Mouse (Mus musculus): ENCODE measurements around the gene Slc17a1. TPM values are rescaled to one million over a fixed set of nuclear protein-coding genes. Genes with fewer than 3 reads are reported as not detected.

Gene Slc17a1
- total and polyA plus RNA-seq, 3 experiments = 0.82 TPM; not detected in 2

DNA sequence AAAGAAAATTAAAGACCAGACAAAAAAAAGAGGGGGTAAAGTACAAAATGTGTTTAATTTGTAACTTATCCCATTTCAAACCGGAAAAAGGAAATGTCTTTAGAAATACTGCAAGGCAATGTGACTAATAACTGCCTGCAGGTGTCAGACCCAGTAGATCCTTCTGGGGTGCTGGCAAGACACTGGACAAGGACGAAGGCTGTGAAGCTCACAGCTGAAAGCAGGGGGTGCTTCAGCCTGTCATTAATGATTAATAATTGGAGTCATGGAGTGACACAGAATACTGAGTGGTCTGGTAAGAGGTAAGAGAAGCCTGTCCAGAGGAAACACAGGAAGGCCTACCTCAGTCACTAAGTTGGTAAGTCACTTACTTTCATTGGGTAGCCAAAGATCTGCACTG, 28.2 kb upstream of the Slc17a1 start, which contains the start of gene Slc17a3:
TSS of gene Slc17a3 (plus strand) at position 127 of the 400 bp plus-strand sequence.
- Histone ChIP-seq H3K4me3 (ENCODE audit: low read depth, low read length) (no peak within 1 kb of the TSS), H3K36me3 (replicated peaks) (no peaks in the 10 kb centered on the region), H3K4me1 (ENCODE audit: insufficient read depth, low read depth, low read length) (no peaks in the 10 kb centered on the region), H3K9me3 (replicated peaks) (no peaks in the 10 kb centered on the region), H3K27me3 (ENCODE audit: insufficient read depth, low read length) (peaks cover 3% of the 10 kb centered on the region; the same call in 1 of the 2 replicates)
- TF ChIP-seq TAL1 (conservative IDR thresholded peaks at IDR 0.05; ENCODE audit: low read depth, low read length) = no peak
- no peak for TF ChIP-seq CTCF (IDR thresholded peaks at IDR 0.05; ENCODE audit: low read depth, low read length)
- DNase-seq (ENCODE audit: low spot score) = no peak
- ATAC-seq (ENCODE audit: extremely low read depth, insufficient number of reproducible peaks, low FRiP score, poor library complexity, severe bottlenecking) = no peak

- no peak for TF ChIP-seq CTCF (IDR thresholded peaks at IDR 0.05; ENCODE audit: low read depth, low read length)
- no peak for TF ChIP-seq TAL1 (conservative IDR thresholded peaks at IDR 0.05; ENCODE audit: low read depth, low read length)
- no peak for TF ChIP-seq GATA1 (IDR thresholded peaks at IDR 0.05; ENCODE audit: borderline replicate concordance, low read length)
- no peak for TF ChIP-seq GATA2 (IDR thresholded peaks at IDR 0.05; ENCODE audit: borderline replicate concordance, low read depth, low read length)
- no peak for TF ChIP-seq POLR2AphosphoS5 (IDR thresholded peaks at IDR 0.05; ENCODE audit: insufficient replicate concordance, low read depth, low read length)
- peaks cover 4% of the 10 kb centered on the region for H3K27me3 ChIP-seq (ENCODE audit: insufficient read depth, low read length)
- no peaks in the 10 kb centered on the region for H3K36me3 ChIP-seq (replicated peaks)
- DNase-seq (ENCODE audit: low spot score) (no peak), ATAC-seq (ENCODE audit: extremely low read depth, insufficient number of reproducible peaks, low FRiP score, poor library complexity, severe bottlenecking) (no peak)
- no peaks in the 10 kb centered on the region for H3K4me1 ChIP-seq (ENCODE audit: insufficient read depth, low read depth, low read length)
- no peaks in the 10 kb centered on the region for H3K9me3 ChIP-seq (replicated peaks)
- H3K4me3 ChIP-seq (ENCODE audit: low read depth, low read length) = no peak overlapping the region
These were observed 21.7 kb upstream of the Slc17a1 start for GRCm38 (mm10) chr13:23845851-23846250.

GRCm38 (mm10) chr13:23849299-23849698, 18.3 kb upstream of the Slc17a1 start:
- H3K4me3 ChIP-seq (ENCODE audit: low read depth, low read length) = no peak overlapping the region
- H3K4me1 ChIP-seq (ENCODE audit: insufficient read depth, low read depth, low read length) = no peaks in the 10 kb centered on the region
- H3K27me3 ChIP-seq (ENCODE audit: insufficient read depth, low read length) = peaks cover 4% of the 10 kb centered on the region
- H3K9me3 ChIP-seq (replicated peaks) = no peaks in the 10 kb centered on the region
- no peaks in the 10 kb centered on the region for H3K36me3 ChIP-seq (replicated peaks)
- no peak for DNase-seq (ENCODE audit: low spot score)
- TF ChIP-seq POLR2AphosphoS5 (IDR thresholded peaks at IDR 0.05; ENCODE audit: insufficient replicate concordance, low read depth, low read length) (no peak), GATA2 (IDR thresholded peaks at IDR 0.05; ENCODE audit: borderline replicate concordance, low read depth, low read length) (no peak), CTCF (IDR thresholded peaks at IDR 0.05; ENCODE audit: low read depth, low read length) (no peak)
- ATAC-seq (ENCODE audit: extremely low read depth, insufficient number of reproducible peaks, low FRiP score, poor library complexity, severe bottlenecking) = no peak

- Histone ChIP-seq H3K36me3 (replicated peaks) (no peaks in the 10 kb centered on the region), H3K4me3 (ENCODE audit: low read depth, low read length) (no peak overlapping the region), H3K4me1 (ENCODE audit: insufficient read depth, low read depth, low read length) (no peaks in the 10 kb centered on the region), H3K27me3 (ENCODE audit: insufficient read depth, low read length) (no peaks in the 10 kb centered on the region), H3K9me3 (replicated peaks) (no peaks in the 10 kb centered on the region)
- ATAC-seq (ENCODE audit: extremely low read depth, insufficient number of reproducible peaks, low FRiP score, poor library complexity, severe bottlenecking) (no peak), DNase-seq (ENCODE audit: low spot score) (no peak)
- TF ChIP-seq GATA2 (IDR thresholded peaks at IDR 0.05; ENCODE audit: borderline replicate concordance, low read depth, low read length) (no peak), TAL1 (conservative IDR thresholded peaks at IDR 0.05; ENCODE audit: low read depth, low read length) (no peak), CTCF (IDR thresholded peaks at IDR 0.05; ENCODE audit: low read depth, low read length) (no peak), POLR2AphosphoS5 (IDR thresholded peaks at IDR 0.05; ENCODE audit: insufficient replicate concordance, low read depth, low read length) (no peak), GATA1 (IDR thresholded peaks at IDR 0.05; ENCODE audit: borderline replicate concordance, low read length) (no peak)
These were observed 11.1 kb upstream of the Slc17a1 start for GRCm38 (mm10) chr13:23856401-23856800.

DNA sequence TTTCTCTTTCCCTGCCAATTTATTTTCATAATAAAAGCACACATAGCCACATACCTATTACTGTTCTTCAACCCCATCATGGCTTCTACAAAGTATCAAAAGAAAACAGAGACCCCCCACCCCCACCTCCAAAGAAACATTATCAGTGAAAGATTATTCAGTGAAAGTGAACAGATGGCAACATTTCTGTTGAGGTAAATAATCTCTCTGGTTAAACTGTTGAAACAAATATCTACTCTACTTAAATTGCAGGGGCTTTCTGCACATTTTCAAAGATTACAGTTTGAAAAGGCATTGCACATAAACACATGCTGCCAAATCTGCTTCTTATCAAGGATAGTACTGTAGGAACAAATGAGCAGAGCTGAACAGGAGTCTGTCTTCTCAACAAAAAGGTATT, 5.7 kb upstream of the Slc17a1 start:
- ATAC-seq (ENCODE audit: extremely low read depth, insufficient number of reproducible peaks, low FRiP score, poor library complexity, severe bottlenecking) (no peak), DNase-seq (ENCODE audit: low spot score) (no peak)
- Histone ChIP-seq H3K36me3 (replicated peaks) (no peaks in the 10 kb centered on the region), H3K4me3 (ENCODE audit: low read depth, low read length) (no peak overlapping the region), H3K9me3 (replicated peaks) (no peaks in the 10 kb centered on the region), H3K27me3 (ENCODE audit: insufficient read depth, low read length) (no peaks in the 10 kb centered on the region), H3K4me1 (ENCODE audit: insufficient read depth, low read depth, low read length) (no peaks in the 10 kb centered on the region)
- TF ChIP-seq CTCF (IDR thresholded peaks at IDR 0.05; ENCODE audit: low read depth, low read length) = no peak
- TF ChIP-seq TAL1 (conservative IDR thresholded peaks at IDR 0.05; ENCODE audit: low read depth, low read length) = no peak
- no peak for TF ChIP-seq GATA1 (IDR thresholded peaks at IDR 0.05; ENCODE audit: borderline replicate concordance, low read length)
- no peak for TF ChIP-seq GATA2 (IDR thresholded peaks at IDR 0.05; ENCODE audit: borderline replicate concordance, low read depth, low read length)
- no peak for TF ChIP-seq POLR2AphosphoS5 (IDR thresholded peaks at IDR 0.05; ENCODE audit: insufficient replicate concordance, low read depth, low read length)

DNA sequence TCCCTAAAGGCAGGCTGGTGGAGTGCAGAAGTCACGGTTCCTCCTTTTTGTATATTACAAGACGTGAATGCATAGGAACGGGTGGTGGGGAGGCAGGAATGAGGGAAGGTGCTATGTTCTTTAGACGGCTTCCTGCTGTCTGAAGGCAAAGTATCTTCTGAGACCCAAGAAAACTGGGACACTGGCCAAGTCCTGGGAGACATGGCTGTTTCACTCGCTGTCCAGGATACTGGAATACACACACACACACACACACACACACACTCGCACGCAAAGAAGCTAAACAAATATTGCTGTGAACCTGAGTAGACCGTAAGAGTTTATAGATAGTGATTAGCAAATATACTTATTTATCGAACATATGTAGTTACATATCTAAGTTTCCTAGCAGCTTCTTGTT, 2.8 kb upstream of the Slc17a1 start:
- H3K27me3 ChIP-seq (ENCODE audit: insufficient read depth, low read length) = peaks cover under 1% of the 10 kb centered on the region; the same call in 1 of the 2 replicates
- TF ChIP-seq GATA1 (IDR thresholded peaks at IDR 0.05; ENCODE audit: borderline replicate concordance, low read length) (no peak), TAL1 (conservative IDR thresholded peaks at IDR 0.05; ENCODE audit: low read depth, low read length) (no peak), POLR2AphosphoS5 (IDR thresholded peaks at IDR 0.05; ENCODE audit: insufficient replicate concordance, low read depth, low read length) (no peak), GATA2 (IDR thresholded peaks at IDR 0.05; ENCODE audit: borderline replicate concordance, low read depth, low read length) (no peak), CTCF (IDR thresholded peaks at IDR 0.05; ENCODE audit: low read depth, low read length) (no peak)
- no peaks in the 10 kb centered on the region for H3K4me1 ChIP-seq (ENCODE audit: insufficient read depth, low read depth, low read length)
- no peak overlapping the region for H3K4me3 ChIP-seq (ENCODE audit: low read depth, low read length)
- H3K9me3 ChIP-seq (replicated peaks) = no peaks in the 10 kb centered on the region
- no peaks in the 10 kb centered on the region for H3K36me3 ChIP-seq (replicated peaks)
- ATAC-seq (ENCODE audit: extremely low read depth, insufficient number of reproducible peaks, low FRiP score, poor library complexity, severe bottlenecking) (no peak), DNase-seq (ENCODE audit: low spot score) (no peak)

Measured in G1E (cell line).